Mouse (Mus musculus) thymus, postnatal 36 days (tissue): Measurements from ENCODE around the gene Lsamp.

Experiments
- DNase-seq, 2 experiments: peaks; one replicate each; pipeline ENCODE4 v3.0.0; 2022; ENCODE audit warnings: mixed read lengths in 2 of 2

The Lsamp gene

DNA sequence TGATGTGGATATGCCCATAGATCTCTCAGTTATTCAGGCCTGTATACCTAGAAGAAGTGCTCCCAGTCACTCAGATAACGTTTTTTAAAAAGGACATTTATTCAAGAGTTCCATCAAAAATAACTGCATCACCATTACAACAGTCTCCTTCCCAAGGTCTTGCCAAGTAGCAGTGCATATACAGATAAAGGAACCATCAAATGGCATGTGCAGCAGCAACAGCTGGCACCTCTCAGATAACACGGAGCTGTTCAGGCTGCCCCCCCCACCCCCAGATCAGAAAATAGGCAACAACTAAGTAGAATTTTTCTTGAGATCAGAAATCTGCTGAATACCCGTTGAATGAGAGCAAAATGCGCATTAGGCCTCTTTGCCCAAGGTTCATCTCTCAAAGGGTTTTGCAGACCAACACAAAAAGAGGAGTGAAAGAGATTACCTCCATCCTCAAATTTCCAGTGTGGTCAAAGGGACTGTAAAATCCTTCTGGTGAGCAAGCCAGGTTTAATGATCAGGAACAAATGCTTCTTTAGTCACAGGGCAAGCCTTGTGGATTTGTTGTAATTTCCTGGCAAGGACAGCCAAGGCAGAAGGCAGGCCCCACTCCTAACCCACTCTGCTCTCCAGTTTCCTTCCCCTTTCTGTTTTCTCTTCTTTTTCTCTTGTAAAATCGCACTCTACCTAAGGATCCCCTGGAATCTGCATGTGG lies 1842.9 kb downstream of the Lsamp start:
- no peak for DNase-seq

DNA sequence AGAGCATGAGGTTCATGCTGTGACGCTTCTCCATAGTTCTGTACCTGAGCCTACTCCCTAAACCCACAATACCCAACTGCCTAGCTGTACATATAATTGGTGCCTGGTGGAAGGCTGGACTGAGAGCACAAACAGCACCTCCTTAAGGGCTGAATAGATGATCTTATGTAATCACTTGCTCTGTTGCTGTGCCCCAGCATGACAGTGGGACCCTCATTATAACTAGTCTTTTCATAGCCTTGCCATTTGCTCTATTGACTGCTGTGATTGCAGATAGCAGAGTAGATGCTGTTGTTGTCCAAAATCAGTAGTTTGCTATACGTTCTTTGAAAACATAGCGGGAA lies 1843.4 kb downstream of the Lsamp start:
- DNase-seq, result no peak

DNA sequence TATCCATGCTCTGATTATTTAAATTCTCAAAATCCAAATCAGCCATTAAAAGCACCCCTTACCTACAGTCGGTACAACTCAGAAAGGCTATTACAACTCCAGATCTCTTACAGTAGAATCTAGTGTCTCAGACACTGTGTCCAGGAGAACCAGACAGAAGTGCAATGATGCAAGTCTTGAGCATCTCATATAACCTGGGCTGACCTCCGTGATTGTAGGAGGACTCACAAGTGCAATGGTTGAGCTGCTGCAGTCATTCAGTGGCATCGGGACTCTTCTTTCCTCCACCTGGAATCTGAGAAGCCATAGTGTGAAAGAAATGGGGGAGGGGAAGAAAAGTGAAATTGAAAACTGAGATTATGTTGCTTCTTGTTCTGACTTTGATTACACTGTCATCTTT lies 1850.5 kb downstream of the Lsamp start:
- DNase-seq, result no peak

DNA sequence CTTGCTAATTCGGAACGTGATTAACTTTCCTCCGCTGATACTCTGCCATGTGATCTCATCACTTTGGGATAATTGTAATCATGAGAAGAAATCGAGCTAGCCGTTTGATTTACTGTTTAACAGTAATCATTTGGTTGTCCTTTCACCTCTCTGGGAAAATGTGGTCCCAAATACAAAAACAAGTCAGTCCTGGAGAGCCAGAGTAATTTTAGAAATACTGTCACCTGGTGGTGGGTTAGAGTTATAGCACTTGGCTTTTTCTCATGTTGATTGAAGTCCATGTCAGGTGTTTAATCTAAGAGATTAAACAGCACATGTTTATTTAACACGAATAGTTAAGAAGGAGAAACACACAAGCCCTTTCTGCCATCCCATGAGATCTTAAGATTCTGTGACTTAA lies 1851.6 kb downstream of the Lsamp start:
- no peak for DNase-seq

DNA sequence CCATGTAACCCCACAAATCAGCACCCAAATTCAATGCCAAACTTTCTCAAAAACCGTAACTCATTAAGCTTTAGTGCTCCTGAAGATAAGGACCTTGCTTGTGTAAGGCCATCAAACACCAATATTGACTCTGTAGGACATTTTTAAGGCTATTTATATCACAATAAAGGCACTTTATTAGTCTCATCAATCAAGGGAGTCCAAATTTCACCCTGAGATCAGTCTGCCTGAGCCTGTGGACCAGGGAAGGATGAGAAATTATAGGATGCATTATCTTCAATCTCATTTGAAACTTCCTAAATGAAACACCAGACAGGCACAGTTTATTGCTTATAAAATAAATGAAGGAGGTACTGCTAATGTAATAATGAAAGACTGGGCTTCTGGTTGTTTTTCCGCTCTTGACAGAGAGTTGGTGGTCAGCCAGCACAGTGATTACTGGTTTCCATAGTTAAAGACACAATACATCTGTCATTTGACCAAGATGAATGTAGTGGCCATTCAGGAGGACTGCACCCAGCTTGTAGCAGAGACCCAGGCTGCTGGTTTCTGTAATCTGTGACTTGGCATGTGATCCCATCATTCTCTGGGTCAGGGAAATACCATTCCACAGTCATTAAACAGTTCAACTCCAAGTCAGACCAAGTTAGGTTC lies 1855.7 kb downstream of the Lsamp start:
- DNase-seq, result no peak

DNA sequence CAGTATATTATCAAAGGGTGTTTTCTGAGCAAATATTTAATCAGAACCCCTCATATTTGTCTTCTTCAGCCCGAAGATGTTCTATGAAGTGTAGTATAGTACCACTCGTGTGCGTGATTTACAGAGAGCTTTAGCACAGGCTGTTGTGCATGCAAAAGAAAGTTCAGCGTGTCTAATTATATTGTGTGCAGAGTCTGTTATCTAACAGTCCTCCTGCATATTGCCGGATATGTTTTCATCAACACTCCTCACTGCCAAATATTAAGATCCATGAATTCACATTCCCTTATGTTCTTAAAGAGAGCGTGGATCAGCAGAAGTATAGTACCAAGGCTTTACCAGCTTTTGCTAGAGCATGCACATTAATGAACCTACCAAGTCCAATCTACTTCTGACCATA lies 1862.7 kb downstream of the Lsamp start:
- no peak for DNase-seq

DNA sequence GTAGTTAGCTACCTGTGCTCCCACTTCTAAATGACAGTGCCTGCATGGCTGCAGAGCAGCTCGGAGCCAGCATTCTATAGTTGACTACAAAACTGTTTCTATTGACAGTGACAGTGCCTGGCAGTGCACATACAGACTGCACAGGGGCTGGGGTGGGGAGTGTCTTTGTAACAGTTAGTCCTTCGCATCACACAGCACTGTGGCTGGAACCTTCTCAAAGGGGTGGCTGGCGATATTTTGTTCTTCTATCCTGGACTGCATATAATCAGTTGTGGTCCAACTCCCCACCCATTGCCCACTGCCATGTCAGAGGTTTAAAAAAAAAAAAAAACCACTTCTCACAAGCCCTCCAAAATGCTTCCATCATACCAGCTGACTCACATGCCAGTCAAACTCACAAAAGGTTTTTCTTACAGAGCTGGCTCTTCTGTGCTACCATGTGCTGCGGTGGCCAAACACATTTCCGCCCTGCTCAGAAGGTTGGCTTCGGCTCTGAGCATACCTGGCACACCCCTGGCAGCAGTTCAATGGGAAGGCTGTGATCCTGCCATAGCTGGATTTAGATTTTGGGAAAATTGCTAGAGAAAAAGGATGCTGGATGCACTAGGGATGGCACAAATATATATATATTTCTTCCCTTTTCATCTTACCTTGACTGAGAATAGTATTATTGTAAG lies 1887.9 kb downstream of the Lsamp start:
- DNase-seq, result no peak

DNA sequence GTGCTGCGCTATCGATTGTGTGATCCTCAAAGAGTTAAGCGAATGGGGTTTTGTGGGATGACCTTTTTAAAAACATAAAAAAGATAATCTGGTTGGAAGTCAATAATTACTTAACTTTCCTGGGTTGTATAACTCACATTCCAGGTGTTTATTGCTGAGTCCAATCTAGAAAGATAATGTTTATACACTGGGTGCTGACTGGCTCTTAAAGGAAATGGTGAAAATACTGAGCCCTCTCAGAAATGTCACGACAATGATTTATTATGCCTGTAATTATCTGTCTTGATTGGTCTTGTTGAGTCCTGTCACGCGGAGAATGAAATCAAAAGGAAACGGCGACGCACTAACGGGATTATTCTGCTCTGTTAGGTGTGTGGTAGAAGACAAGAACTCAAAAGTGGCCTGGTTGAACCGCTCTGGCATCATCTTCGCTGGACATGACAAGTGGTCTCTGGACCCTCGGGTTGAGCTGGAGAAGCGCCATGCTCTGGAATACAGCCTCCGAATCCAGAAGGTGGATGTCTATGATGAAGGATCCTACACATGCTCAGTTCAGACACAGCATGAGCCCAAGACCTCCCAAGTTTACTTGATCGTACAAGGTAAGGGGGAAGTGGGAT lies 1904.5 kb downstream of the Lsamp start:
- DNase-seq, result no peak

DNA sequence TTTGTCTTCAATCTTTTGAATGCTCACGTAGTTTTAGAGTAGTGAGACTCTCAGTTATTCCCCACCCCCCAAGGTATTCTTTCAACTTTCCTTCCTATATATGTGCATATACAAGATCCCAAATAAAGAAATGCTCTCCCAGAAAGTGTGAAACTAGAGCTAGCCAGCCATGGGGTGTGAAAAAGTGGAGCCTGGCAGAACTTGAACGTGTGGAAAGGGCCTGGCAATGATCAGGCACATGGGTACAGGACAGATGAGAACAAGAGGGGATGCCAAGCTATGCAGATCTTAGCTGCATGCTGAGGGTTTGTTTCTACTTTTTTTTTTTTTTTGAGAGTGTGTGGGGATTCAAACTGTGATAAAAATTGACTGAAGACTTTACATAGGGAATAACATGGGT lies 1916.6 kb downstream of the Lsamp start:
- DNase-seq, result no peak

DNA sequence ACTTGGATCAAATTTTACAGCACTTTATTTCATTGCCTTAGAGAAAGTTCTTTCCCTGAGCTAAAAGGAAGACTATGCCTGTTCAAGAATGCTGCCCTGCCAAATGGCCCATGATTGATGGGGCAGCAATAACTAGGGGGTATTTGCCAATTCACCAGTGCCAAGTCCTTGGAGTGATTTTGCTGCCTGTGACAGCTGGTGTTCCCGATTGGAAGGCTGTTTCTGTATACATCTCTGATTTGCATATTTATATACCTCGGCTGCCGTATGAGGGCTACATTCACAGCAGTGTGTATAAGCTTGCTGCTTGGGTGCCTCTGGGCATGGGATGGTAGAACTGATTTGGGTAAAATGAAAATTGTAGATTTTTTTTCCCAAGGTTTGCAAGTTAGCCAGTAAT lies 1919.5 kb downstream of the Lsamp start:
- no peak for DNase-seq

DNA sequence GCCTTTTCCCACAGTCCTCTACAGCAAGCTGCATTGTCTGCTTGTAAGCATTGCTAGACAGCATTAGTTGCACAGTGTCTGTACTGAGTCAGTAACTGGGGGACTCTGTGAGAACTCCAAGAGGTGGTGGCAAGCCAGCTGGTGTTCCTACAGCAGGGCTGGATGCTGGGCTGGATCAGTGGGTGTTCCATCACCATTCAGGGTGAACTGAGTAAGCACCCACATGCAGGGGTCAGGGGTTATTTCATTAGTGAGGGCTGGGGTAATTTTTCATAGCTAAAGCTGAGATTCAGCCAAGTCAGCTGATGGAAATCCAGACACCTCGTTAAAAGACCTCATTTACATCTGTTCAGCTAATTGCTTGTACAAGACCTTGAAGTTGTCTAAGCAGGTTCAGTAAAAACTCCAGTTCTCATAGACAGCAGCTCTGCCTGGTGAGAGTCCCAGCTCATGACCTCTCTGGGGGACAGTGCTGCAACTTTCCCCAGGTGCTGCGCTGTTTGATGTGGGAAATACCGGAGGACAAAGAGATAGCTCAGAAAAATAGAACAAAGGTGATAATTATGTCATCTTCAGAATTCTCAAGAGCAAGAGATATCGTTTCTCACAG lies 1928.5 kb downstream of the Lsamp start:
- no peak for DNase-seq

DNA sequence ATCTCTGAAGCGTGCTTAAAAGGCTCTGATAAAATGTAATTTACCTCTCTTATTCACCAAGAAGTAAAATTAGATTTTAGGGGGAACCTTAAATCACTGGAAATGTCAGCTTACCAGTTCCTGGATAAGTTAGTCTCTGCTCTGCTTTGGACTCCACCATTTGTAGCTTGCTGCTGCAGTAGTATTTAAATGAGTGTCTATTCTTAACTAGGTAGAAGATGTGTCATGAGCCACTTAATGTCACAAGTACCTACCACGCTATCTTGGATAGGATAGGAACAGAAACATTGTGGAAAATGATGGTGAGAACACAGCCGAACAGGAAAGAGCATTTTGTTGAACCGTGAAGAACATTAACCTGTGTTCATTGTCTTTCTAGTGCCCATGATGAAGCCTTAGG lies 1929.2 kb downstream of the Lsamp start:
- no peak for DNase-seq

DNA sequence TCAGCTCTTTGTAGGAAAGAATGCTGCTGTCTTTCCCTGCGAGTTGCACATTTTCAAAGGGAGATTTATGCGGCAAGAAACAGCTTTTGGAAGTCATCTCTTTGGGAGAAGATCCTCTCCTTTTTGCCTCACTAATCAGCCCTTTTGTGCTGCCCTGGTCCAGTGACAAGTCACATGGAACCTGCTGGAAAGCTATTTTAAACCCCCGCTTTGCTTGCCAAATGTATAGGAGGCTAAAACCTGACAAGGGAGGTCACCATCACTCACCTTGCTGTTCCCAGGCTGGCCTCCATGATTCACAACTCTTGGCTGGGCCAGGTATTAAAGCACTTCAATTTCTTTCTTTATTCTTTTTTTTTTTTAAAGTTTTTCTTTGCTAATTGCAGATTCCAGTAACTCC lies 1932.2 kb downstream of the Lsamp start:
- DNase-seq, result no peak

DNA sequence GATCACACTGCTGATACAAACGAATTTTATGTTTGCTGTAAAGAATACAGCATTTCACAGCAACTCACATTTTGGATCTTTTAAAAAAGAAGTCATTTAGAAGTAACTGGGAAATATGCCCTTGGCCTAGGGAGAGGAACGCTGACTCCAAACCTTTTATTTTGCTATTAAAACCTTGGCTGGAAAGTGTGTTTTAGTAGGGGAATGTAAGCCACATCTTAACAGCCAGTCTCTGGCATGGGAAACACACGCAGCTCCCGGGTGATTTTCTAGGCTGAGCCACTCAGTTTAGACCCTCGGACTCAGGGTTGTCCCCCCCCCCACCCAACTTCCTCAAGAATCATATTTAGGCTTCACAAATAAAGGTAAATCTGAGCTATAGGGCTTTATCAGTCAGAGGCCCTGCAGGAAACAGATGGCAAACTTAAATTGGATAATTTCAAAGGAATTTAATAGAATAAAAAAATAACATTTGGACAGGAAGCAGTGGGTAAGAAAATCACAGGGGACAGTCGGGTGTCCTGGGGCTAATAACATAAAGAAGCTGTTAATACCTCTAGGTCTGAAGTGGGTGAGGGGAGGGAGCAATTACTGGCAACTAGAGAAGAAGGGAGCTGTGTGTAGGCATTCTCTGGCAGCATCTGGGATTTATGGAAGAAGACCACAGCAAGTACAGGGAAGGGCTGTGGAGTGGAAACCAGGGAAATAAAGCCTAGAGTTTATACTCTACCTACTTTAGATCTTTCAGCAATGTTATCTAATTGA lies 1933.1 kb downstream of the Lsamp start:
- no peak for DNase-seq

DNA sequence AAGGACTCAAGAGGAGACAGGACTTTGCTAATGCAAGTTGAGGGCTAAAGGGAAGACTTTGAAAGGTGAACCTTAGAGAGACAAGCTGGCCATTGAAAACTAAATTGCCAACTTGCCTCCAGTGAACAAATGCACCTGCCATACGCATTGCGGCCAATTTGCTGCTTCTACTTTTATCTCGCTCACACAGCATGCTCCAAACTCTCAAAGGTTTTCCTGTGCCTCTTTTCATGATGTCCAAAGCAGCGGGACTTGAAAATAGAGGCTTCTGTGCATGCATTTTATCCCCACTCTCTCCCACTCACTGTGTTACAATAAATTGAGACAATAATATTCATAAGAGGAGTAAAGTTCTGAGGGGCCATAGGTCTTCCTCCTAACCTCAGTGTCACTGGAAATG lies 1945.4 kb downstream of the Lsamp start:
- DNase-seq, result no peak

DNA sequence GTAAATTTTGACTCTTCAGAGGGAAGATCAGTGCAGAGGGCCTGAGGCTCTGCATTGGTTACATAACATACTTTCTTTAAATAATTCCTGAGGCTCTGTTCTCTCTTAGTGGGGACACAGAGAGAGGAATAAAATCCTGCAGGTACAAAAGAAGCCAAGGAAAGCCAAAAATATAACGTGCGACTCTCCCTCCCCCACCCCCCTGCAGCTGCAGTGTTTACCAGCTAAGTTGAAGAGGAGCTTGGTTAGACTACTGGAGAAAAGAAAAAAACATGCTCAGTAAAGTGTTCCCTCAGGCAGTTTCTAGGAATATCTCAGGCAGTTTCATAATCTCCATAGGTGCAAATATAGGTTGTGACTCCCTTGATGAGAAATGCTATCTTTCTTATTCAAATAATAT lies 1951.5 kb downstream of the Lsamp start:
- no peak for DNase-seq

DNA sequence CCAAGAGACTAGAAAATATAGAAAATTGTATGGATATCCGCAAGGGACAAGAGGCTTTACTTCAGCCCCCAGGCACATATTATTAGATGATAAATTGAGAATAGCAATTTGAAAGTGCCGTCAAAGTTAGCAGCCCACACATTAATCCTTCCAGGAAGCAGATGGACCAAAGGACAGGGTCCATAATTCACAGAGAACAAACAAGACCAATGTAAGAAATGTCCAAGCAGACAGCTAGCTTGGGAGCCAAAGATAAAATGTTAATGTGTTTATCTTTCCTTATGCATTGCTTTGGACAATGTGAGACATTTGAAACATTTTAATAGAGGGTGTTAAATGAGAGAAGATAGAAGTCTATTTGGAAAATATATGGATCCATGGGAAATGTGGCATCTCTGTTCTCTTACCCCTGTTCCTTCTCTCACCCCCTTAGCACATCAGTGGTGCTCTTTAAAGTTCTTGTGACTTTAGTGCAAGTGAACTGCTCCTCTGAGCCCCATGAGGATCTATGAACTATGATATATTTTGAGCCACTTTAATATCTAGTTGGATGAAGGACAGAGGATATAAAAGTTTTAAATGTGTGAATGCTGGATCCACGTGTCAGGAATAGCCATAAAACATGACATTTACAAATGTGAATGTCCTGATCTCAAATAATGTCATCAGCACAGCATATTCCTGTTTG lies 1952.9 kb downstream of the Lsamp start:
- DNase-seq, result no peak

DNA sequence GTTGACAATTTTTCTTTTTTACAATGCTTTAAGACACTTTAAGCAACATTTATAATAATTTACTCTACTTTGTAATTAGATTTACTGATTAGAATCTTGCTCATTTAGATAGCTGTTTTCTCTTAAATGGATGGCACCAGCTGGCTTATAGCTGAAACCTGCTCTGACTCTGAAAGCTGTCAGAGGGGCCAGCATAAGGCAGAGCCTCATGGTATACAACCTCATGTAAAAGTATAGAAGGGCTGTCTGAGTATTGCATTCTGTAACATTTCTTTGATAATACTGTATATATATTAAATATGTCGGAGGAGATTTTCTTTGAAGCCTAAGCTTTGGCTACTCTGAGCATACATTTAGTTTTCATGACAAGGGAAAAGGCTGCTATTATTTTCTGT lies 1953.4 kb downstream of the Lsamp start:
- no peak for DNase-seq

DNA sequence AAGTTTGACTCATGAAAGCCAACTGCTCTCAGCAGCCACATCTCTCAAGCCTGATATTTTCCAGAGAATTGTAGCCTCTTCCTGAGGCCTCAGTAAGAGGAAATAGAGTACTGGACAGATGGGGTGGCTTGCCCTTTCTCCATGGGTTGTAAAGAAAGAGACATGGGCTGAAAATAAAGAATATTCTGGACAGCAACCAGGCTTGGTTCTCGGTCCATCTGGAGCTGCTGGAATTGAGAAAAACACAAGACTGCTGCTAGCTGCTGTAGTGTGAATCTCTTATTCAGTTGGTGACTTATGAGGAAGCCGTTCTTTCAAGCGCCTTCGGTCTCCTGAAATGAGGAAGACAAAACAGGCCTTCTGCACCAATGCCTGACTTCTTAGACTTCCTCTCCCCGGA lies 1954.1 kb downstream of the Lsamp start:
- no peak for DNase-seq

DNA sequence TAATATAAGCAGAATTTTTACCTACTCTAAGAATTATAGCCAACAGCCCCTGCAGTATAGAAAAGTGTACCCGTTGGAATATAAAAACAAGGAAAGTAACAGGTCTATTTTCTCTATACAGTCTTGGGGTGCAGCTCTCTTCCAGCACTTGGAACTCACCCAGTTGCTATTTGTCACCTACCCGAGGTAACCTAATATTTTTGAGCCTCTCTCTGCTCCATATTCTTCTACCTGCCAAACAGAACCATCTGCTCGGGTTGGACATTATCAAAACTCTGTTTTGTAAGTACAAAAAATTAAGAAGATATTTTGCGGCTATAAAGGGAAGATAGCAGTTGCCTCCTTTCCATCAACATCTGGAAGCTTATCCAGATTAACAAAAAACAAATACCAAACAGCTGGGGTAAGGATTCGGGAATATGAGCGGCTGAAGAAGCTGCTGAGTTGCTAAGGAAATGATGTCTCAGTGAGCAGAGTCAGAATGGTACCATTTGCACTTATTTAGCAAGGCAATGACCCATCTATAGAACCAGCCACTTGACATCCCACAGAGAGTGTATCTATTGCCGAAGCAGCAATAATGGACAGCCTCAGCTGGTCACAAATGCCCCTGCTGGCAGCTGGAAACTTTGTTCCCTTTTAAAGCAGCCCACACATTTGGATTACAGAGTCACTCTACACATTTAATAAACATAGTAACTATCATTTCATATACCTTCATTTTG lies 1957.6 kb downstream of the Lsamp start:
- DNase-seq, result no peak

DNA sequence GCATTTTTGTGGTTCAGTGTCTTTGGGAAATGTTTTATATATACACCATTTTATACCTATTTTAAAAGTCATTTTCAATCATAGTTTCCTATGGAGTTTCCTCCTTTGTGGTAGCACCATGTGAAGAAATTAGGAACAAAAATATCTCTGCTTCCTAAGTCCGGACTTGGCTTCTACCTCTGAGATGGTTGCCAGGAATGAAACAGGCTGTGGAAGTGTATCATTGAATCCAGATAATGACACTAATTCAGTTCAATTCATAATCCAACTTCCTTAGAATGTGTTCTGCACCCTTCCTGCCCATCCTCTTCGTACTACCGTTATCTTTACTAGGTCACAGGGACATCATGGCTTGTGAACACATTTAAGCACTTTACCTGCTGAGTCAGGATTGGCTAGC lies 1973.7 kb downstream of the Lsamp start:
- no peak for DNase-seq

DNA sequence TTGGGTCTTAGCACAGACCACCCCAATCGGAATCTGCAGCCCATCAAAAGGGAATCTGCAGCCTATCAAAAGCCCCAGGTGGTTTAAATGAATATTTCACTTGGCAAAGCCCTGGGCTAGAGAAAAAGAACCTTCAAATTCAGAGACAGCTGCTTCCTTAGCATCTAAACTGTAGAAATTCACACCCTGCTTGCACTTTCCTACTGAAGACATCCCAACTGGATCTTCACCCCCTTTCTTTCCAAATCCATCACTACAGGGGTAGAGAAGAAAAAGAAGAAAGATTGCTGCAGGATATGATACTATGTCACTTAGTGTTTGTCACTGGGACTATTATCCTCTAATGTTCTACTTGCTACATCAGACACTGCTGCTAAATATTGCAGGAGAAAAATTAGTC lies 1981.5 kb downstream of the Lsamp start:
- no peak for DNase-seq
